ENCODE assay signal across 8 mouse cellular contexts in the genomic region with DNA sequence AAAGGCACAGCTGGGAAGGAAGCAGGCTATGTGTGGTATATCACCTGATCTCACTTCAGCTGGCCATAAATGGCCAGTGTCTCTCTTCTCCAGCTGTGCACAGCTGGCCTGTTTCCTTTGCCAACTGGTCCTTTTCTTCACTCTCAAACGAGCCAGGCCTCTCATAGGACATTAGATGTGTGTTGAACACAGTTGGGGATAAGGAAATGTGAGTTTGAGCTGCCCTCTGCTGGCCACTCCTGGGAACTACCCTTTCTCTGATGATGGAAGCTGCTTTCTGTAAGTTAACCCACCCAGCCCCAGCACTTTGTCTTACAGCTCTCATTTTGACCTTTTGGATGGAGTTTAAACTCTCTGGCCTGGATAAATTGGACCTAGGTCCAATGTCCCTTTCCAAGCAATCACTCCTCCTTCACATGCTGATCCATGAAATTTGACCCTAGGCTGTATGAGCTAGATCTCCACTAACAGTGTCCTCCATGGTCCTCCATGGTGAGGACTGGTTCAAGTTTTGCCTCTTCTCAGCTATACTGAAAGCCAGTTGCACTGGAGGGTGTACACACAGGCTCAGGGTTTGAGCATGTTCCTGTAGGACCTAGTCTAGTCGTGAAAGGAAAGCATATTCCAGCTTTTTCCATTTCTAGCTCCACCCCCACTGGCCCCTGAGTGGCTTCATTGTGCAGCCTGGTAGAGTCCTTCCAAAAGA. TPM values are rescaled to one million over a fixed set of nuclear protein-coding genes. Genes with fewer than 3 reads are reported as not detected.
DNase-seq lines count a peak whose midpoint lies in the region; ATAC-seq and TF ChIP-seq lines count a peak whose summit lies in the region.

No protein-coding gene starts in this region.

- no peak overlapping the region for H3K9ac ChIP-seq in liver, embryonic 12.5 days
- no peak overlapping the region for H3K9ac ChIP-seq in intestine, embryonic 15.5 days
- no peak overlapping the region for H3K9ac ChIP-seq in midbrain, embryonic 12.5 days (replicated peaks)

- no peak for ATAC-seq in liver, embryonic 12.5 days
- ATAC-seq in intestine, embryonic 15.5 days: peak; percentile 48
- ATAC-seq in midbrain, embryonic 12.5 days (ENCODE audit: low FRiP score, low read depth): peak; percentile 73

- intact Hi-C loops in gastrocnemius, postnatal 36 days (cut with DNase I): loop anchor here (1.0 to 2.0 kb wide), 2 partner anchors 103 to 167 kb away; partner anchors contain the start of gene Csf1
- intact Hi-C loops in left cerebral cortex, postnatal 14 days (cut with DNase I): loop anchor here (5.0 to 10.0 kb wide), 2 partner anchors 107 to 281 kb away; partner anchors contain the start of gene Gnai3

- TF ChIP-seq POLR2A in small intestine, adult 2 months (IDR thresholded peaks at IDR 0.05; ENCODE audit: low read depth, low read length): no peak

- WGBS in liver, embryonic 12.5 days (ENCODE audit: insufficient replicate concordance): 10% methylated on average over 2 of the region's 2 CpGs
- 13% methylated on average over 2 of the region's 2 CpGs for WGBS in intestine, embryonic 15.5 days
- 10% methylated on average over 2 of the region's 2 CpGs for WGBS in midbrain, embryonic 12.5 days
- 7% methylated on average over 2 of the region's 2 CpGs for WGBS in small intestine, adult 2 months

- no peaks in the 10 kb centered on the region for H3K9me3 ChIP-seq in liver, embryonic 12.5 days (replicated peaks)
- H3K9me3 ChIP-seq in intestine, embryonic 15.5 days: no peaks in the 10 kb centered on the region
- no peaks in the 10 kb centered on the region for H3K9me3 ChIP-seq in midbrain, embryonic 12.5 days

- peak; percentile 68; the same call in 1 of the 2 replicates for TF ChIP-seq CTCF in small intestine, adult 2 months (IDR thresholded peaks at IDR 0.05; ENCODE audit: extremely low read depth, insufficient read length, insufficient replicate concordance, low read depth, low read length)

- DNase-seq in liver: peak; percentile 78
- DNase-seq in embryo, embryonic 11.5 days (ENCODE audit: low read depth, low spot score): peak; percentile 81
- DNase-seq in gastrocnemius, postnatal 36 days: peak; percentile 83 to 90
- DNase-seq in left cerebral cortex, postnatal 14 days (ENCODE audit: low spot score in 2 of 2): peak; percentile 96

- no peaks in the 10 kb centered on the region for H3K36me3 ChIP-seq in liver, embryonic 12.5 days
- no peaks in the 10 kb centered on the region for H3K36me3 ChIP-seq in intestine, embryonic 15.5 days
- H3K36me3 ChIP-seq in midbrain, embryonic 12.5 days: no peaks in the 10 kb centered on the region
- no peaks in the 10 kb centered on the region for H3K36me3 ChIP-seq in small intestine, adult 2 months (ENCODE audit: control insufficient read depth, insufficient read depth, low read length)

- H3K27ac ChIP-seq in liver, embryonic 12.5 days: no peak overlapping the region
- H3K27ac ChIP-seq in intestine, embryonic 15.5 days: peak overlapping the region; percentile 32; the same call in 1 of the 2 replicates
- H3K27ac ChIP-seq in midbrain, embryonic 12.5 days (replicated peaks): no peak overlapping the region
- peak overlapping the region; percentile 99 for H3K27ac ChIP-seq in small intestine, adult 2 months (ENCODE audit: insufficient read depth, low read depth, low read length)

- no peak overlapping the region for H3K4me3 ChIP-seq in liver, embryonic 12.5 days
- H3K4me3 ChIP-seq in intestine, embryonic 15.5 days (replicated peaks): no peak overlapping the region
- no peak overlapping the region for H3K4me3 ChIP-seq in midbrain, embryonic 12.5 days
- no peak overlapping the region for H3K4me3 ChIP-seq in small intestine, adult 2 months (ENCODE audit: low read depth, low read length)

- H3K4me2 ChIP-seq in liver, embryonic 12.5 days: no peak overlapping the region
- no peak overlapping the region for H3K4me2 ChIP-seq in intestine, embryonic 15.5 days (replicated peaks)
- no peak overlapping the region for H3K4me2 ChIP-seq in midbrain, embryonic 12.5 days (replicated peaks)

- H3K4me1 ChIP-seq in liver, embryonic 12.5 days: peaks cover 5% of the 10 kb centered on the region; the same call in 1 of the 2 replicates
- peaks cover 12% of the 10 kb centered on the region for H3K4me1 ChIP-seq in intestine, embryonic 15.5 days (replicated peaks)
- H3K4me1 ChIP-seq in midbrain, embryonic 12.5 days: peaks cover 4% of the 10 kb centered on the region
- H3K4me1 ChIP-seq in small intestine, adult 2 months (ENCODE audit: control insufficient read depth, insufficient read depth, insufficient read length, low read length): peaks cover 28% of the 10 kb centered on the region

- H3K27me3 ChIP-seq in liver, embryonic 12.5 days (replicated peaks): no peaks in the 10 kb centered on the region
- H3K27me3 ChIP-seq in intestine, embryonic 15.5 days (replicated peaks): no peaks in the 10 kb centered on the region
- H3K27me3 ChIP-seq in midbrain, embryonic 12.5 days: peaks cover 10% of the 10 kb centered on the region; the same call in 1 of the 2 replicates
- no peaks in the 10 kb centered on the region for H3K27me3 ChIP-seq in small intestine, adult 2 months (ENCODE audit: control insufficient read depth, insufficient read depth, low read length)

RNA-seq across cellular contexts. Expression of gene Eps8l3, which starts 13.0 kb away (rescaled TPM):
- not detected in 2 replicates for polyA plus RNA-seq in liver, embryonic 12.5 days (2016; fragmentation: Nextera tagmentation; extraction: Ambion mirVana)
- total RNA-seq in gastrocnemius, postnatal 36 days (2021): not detected
- 164 and 180 TPM in 2 replicates for polyA plus RNA-seq in intestine, embryonic 15.5 days (2015; fragmentation: Nextera tagmentation; extraction: Ambion mirVana)
- total RNA-seq in left cerebral cortex, postnatal 14 days (2021): not detected
- not detected in 2 replicates for polyA plus RNA-seq in midbrain, embryonic 12.5 days (2016; fragmentation: Nextera tagmentation; extraction: Ambion mirVana)
- polyA plus RNA-seq in small intestine, adult 2 months (2012; rRNA removed): 127 and 351 TPM in 2 replicates

RNA-seq across cellular contexts. Expression of gene Gstm5, which starts 31.6 kb away (rescaled TPM):
- 121 and 124 TPM in 2 replicates for polyA plus RNA-seq in liver, embryonic 12.5 days (2016; fragmentation: Nextera tagmentation; extraction: Ambion mirVana)
- total RNA-seq in gastrocnemius, postnatal 36 days (2021): 10 to 100 TPM; 66.3 to 72.8 TPM
- polyA plus RNA-seq in intestine, embryonic 15.5 days (2015; fragmentation: Nextera tagmentation; extraction: Ambion mirVana): 173 and 186 TPM in 2 replicates
- total RNA-seq in left cerebral cortex, postnatal 14 days (2021): 100 to 1,000 TPM; 182 to 200 TPM
- polyA plus RNA-seq in midbrain, embryonic 12.5 days (2016; fragmentation: Nextera tagmentation; extraction: Ambion mirVana): 219 and 231 TPM in 2 replicates
- 6.6 and 11.3 TPM in 2 replicates for polyA plus RNA-seq in small intestine, adult 2 months (2012; rRNA removed)

Comparison
In these comparisons a context has a peak if more than half of its experiments do, and no peak if none do; other contexts are left out.
1. H3K27ac ChIP-seq: peak in intestine, embryonic 15.5 days (single experiment) and small intestine, adult 2 months (single experiment); none in liver, embryonic 12.5 days (single experiment) and midbrain, embryonic 12.5 days (single experiment).
2. RNA of gene Eps8l3, which starts 13.0 kb away (polyA plus RNA-seq): 127 to 351 TPM in small intestine, adult 2 months and 164 to 180 TPM in intestine, embryonic 15.5 days; not detected in liver, embryonic 12.5 days and not detected in midbrain, embryonic 12.5 days; every median in the first group is over 100 times any median in the second.
3. Peak in every context shown above with its lines, with median percentiles within 50 percentile points of each other: DNase-seq.